Mouse (Mus musculus): ENCODE data around the gene Osbpl8. TPM values are rescaled to one million over a fixed set of nuclear protein-coding genes. Genes with fewer than 3 reads are reported as not detected.

Osbpl8 gene
- polyA plus RNA-seq, 1 experiment = 31.3 TPM

Other genes with a start within 250 kb of the Osbpl8 start
- gene Csrp2, start 245.0 kb upstream of the Osbpl8 start, polyA plus RNA-seq (2012; rRNA removed) = 15.9 and 18.0 TPM in 2 replicates
- gene Zdhhc17, start 154.6 kb upstream of the Osbpl8 start, polyA plus RNA-seq (2012; rRNA removed) = 89.4 and 97.1 TPM in 2 replicates
- gene Bbs10, start 133.9 kb downstream of the Osbpl8 start, polyA plus RNA-seq (2012; rRNA removed) = 3.8 and 4.4 TPM in 2 replicates